Mouse (Mus musculus) heart, adult 9 months (tissue): ENCODE data around the gene Mcm8.

Experiments
- DNase-seq, 2 experiments: peaks; one replicate each; pipeline ENCODE4 v3.0.0; 2022; ENCODE audit warnings: low spot score in 2 of 2

Gene Mcm8

DNA sequence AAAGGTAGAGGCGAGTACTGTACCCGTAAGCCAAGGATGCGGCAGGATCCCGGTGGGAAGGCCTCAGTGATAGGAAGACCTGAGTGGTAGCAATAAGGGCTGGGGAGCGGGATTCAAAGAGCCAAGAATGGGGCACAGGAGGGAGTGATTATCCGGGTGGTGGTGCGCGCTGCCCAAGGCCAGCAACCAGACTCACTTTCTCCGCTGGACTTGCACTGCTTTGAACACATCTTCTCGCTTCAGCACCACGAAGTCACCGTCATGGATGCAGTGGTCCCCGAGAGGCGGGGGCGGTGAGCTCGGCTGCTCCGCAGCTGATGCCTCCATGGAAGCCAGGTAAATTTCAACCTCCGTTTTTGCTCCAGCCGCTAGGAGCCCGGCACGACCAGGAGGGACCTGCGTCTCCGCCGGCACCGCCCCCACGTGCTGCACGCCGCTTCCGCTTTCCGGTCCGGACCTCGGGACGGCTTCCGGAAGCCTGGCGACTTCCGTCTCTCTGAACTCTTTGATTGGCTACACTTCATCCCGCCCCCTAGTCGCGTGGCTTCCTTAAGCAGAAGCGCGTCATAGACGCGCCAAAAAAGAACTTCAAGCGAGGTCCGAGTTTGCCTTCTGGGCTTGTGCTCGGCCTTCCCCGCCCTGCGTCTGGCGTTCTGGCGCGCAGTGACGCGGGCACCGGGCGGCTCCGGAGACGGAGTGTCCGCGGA is at the start of gene Mcm8, which contains the start of gene Trmt6:
Mcm8 (plus strand) TSS at position 534 of the 707 bp plus-strand sequence.
Trmt6 (minus strand) TSS at position 448 of the 707 bp plus-strand sequence.
- DNase-seq = peak; percentile 89

DNA sequence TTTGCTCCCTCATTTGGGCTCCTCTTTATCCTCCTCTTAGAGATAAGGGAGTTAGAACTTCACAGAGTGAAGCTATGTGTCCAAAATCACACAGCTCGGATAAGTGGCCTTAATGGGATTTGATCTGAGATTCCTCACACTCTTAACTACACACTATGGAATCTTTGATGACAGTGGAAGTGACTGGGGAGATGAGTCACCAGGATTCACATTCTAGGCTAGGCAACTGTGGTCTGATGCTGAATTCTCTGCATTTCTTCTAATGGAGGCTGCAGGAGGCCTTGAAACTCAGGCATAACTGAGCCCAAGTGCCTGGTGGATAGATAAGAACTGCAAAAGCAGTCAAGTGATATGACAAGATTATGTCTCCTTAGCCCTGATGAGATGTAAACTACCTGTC is 45.1 kb upstream of the Mcm8 start:
- DNase-seq = no peak

DNA sequence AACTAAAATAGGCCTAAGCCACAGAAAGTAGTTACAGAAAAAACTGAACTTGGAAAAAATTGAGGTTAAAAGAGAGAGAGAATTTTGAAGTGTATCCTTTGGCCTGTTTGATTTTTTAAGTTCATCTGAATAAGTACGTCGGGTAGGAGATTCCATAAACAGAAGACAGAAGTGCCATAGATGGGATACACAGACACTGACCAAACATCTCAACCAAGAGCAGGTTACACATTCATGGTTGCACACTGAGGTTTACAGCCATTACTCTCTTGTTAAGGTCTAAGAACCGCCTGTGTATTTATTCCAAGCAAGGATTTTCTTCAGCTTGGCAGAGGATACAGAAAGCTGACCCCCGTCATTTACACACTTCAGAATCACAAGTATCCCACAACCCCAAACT is 35.0 kb upstream of the Mcm8 start, which contains the start of gene Chgb:
Chgb (plus strand) TSS at position 301 of the 400 bp plus-strand sequence.
- DNase-seq = no peak

GRCm38 (mm10) chr2:132781439-132782068 is 34.4 kb upstream of the Mcm8 start:
- DNase-seq = peak; percentile 48 to 68

- no peak for DNase-seq
Measured at GRCm38 (mm10) chr2:132784039-132784438, 31.9 kb upstream of the Mcm8 start.

DNA sequence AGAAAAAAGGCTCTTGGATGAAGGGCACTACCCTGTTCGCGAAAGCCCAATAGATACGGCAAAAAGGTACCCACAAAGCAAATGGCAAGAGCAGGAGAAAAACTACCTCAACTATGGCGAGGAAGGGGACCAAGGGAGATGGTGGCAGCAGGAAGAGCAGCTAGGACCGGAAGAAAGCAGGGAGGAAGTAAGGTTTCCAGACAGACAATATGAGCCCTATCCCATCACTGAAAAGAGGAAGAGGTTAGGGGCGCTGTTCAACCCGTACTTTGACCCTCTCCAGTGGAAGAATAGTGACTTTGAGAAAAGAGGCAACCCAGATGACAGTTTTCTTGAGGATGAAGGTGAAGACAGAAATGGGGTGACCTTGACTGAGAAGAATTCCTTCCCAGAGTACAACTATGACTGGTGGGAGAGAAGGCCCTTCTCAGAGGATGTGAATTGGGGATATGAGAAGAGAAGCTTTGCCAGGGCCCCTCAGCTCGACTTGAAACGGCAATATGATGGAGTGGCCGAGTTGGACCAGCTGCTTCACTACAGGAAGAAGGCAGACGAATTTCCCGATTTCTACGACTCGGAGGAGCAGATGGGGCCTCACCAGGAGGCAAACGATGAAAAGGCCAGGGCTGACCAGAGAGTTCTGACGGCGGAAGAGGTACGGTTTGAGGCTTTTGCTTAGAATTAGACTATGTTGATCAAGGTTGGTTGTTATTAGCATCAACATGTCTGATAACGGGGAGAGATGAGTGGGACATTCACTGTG is 22.3 kb upstream of the Mcm8 start:
- DNase-seq = no peak

GRCm38 (mm10) chr2:132794204-132794586 is 21.7 kb upstream of the Mcm8 start:
- no peak for DNase-seq

GRCm38 (mm10) chr2:132802976-132803375 is 13.0 kb upstream of the Mcm8 start:
- DNase-seq = no peak

GRCm38 (mm10) chr2:132841071-132841470 is 25.1 kb downstream of the Mcm8 start:
- DNase-seq = no peak

DNA sequence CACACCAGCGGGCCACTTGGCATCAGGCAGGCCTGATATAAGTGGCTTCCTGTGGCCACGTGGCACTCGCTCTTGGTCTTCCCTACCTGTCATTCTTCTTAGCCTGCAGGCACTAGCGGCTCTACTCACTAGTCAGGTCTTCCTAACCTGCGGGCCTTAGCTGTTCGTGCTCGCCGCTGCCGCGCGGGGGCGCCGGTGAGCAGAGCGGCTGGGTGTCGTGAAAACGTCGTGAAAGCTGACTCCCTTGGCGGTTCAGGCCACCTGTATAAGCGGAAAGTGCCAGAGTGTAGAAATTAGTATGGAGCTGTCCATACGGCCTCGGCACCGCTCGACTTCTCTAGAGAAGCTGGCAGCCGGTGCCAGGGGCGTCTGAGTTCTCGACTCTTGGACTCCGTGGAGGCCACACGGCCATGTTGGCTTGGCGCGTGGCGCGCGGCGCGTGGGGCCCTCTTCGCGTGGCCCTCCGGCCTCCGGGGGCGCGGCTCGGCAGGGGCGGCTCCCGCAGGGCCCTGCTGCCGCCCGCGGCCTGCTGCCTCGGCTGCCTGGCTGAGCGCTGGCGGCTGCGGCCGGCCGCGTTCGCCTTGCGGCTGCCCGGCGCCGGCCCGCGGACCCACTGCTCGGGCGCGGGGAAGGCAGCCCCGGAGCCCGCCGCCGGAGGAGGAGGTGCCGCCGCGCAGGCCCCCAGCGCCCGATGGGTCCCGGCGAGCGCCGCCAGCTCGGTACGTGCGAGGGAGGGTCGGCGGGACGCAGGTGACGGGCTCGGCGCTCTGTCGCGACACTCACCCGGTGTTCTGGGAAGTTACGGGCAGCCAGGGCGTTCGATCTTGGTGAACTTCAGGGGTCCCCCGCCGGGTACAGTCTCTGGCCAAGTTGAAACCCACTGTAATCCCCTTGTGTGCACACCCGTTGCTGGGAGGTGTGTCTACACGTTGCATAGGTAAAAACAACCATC is 30.7 kb downstream of the Mcm8 start, which contains the start of gene Crls1:
Crls1 (plus strand) TSS at position 260 of the 952 bp plus-strand sequence.
- peak; percentile 91 to 93 for DNase-seq

- no peak for DNase-seq
Measured at GRCm38 (mm10) chr2:132847581-132847980, 31.6 kb downstream of the Mcm8 start.

DNA sequence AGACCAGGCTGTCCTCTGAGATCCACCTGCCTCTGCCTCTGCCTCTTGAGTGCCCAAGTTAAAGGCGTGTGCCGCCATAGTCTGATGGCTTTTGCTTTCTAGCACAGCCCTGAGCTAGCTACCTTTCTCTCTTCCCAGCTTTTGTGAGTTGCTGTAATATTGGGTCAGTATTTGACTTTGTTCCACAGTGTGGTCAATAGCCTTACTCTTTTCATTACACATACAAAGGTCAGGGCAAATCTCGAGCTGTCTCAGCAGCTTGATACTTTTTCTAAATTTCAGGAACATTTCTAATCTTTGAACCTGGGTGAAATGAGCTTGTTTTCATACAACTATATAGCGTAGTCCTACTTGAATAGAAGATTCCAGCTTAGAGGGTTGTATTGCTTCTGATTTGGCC is 32.4 kb downstream of the Mcm8 start:
- no peak for DNase-seq

DNA sequence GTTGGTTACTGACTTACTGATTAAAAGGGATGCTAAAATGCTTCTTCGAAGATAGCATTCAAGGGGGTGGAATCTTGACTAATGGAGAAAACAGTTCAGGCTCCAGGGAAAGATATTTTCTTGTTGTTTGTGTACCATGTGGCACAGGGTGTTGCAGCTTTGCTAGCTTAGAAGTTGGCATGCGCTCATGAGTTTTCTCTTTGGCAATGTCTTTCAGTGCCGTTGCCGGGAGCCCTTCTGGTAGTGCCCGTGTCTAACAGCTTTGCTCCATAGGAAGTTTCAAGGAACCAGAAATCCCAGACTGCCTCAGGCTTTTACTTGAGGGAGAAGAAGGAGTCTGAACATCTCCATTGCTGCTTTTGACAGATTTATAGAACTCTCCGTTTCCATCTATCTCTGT is 33.2 kb downstream of the Mcm8 start:
- DNase-seq = no peak

DNA sequence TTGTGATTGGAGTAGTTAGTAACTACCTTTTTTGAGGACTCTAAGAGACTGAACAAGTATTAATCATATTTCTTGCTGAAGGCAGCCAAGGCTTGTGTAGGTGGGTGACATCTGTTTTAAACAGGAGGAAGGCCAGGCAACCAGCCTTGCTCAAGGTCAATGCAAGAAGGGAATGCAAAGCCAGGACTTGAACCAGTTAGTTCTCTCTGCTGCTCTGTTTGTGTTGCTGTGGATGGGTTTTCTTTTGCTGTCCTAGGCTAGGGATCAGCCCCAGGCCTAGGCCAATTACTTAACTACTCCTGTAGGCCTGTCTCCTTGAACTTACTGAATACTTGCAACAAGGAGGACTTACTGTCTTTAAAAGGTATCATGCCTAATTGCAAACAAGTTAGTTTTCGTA is 37.1 kb downstream of the Mcm8 start:
- DNase-seq = no peak

GRCm38 (mm10) chr2:132856333-132856732 is 40.4 kb downstream of the Mcm8 start:
- no peak for DNase-seq

DNA sequence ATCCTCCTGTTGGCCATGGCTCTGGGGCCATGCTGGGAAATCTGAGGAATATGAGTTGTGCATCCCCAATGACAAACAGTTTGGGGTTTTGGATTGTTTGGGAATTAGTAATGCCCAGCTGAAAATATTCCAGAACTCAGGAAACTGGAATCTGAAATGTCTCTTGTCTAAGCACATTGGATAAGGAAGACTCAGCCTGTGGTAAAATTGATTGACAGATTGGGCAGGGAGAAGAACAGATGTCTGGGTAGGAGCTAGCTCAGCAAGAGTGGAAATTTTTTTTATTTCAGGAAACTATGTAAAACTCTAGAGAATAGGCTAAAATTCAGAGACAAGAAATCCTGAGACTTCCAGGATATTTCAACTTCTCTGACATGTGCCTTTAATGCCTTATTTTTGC is 44.5 kb downstream of the Mcm8 start:
- DNase-seq = no peak

GRCm38 (mm10) chr2:132861456-132861855 is 45.5 kb downstream of the Mcm8 start:
- DNase-seq = no peak

DNA sequence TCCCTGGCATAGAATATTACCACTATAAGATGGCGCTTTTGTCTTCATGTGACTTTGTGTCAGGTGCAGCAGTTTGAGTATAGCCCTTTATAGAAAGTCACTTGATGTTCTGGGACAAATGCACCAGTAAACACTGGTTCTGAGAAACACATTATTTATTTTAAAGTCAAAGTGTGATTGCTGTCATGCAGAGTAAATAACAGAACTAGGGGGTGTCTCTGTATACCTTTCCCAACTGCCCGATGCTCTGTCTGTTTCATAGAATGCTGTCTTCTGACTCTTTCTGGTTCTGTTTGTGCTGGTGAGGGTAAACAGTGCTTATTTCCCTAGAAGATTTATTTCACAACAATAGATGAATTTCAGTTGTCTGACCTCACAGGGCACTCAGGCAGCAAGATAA is 47.4 kb downstream of the Mcm8 start:
- no peak for DNase-seq

GRCm38 (mm10) chr2:132867521-132867920 is 51.6 kb downstream of the Mcm8 start:
- no peak for DNase-seq

DNA sequence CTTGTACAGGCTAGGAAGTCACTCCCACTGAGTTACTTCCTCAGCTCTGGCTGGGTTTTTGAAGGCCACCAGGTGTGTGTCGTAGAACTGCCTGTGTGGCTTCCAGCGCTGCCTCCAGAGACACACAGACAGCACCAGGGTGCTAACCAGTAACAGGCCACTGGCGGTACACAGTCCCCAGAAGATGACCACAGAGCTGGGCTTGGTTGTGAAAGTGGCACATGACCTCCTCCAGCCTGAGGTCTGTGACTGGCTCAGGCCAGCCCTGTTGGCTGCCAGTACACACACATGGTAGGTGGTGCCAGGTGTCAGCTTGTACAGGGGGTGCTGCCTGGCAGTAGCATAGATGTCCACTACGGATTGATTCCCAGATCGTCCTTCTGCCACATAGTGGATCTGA is 53.7 kb downstream of the Mcm8 start:
- no peak for DNase-seq

GRCm38 (mm10) chr2:132870286-132870685 is 54.3 kb downstream of the Mcm8 start:
- no peak for DNase-seq
